Mouse (Mus musculus): Measurements from ENCODE around the gene Stxbp1. TPM values are rescaled to one million over a fixed set of nuclear protein-coding genes. Genes with fewer than 3 reads are reported as not detected.

The Stxbp1 gene
- polyA plus RNA-seq, 1 experiment from 2014 or later, result 28.7 TPM

DNA sequence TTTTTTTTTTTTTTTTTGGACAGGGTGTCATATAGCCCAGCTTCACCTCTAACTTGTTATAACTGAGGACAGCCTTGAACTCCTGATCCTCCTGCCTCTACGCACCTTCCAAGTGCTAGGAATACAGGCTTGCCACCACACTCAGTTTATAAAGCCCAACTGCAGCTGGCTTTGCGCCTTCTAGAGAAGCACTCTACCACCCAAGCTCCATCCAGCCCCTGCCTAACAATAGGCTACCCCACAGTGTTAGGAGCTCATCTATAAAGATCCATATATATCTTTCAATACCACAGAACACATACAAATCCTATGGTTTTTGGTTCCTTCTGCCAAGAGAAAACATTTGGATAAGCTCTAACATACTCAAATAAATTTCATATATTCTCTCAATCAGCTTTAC lies 30.5 kb downstream of the Stxbp1 start:
- Histone ChIP-seq H3K4me1 (ENCODE audit: control insufficient read depth in 2 of 2, insufficient read depth in 2 of 2, low read length in 2 of 2) (peaks cover 0 to 3% of the 10 kb centered on the region in 2 experiments; a peak in 1 of 4 replicates), H3K27ac (replicated peaks in 1 of 2; ENCODE audit: control insufficient read depth in 1 of 2, insufficient read depth in 1 of 2, low read depth in 2 of 2, low read length in 2 of 2) (no peak overlapping the region), H3K9ac (ENCODE audit: low read length) (no peak overlapping the region), H3K36me3 (ENCODE audit: control insufficient read depth, insufficient read depth, low read length) (peaks cover 62% of the 10 kb centered on the region), H3K4me2 (ENCODE audit: low read length) (no peak overlapping the region), H3K4me3 (ENCODE audit: control insufficient read depth in 1 of 2, insufficient read depth in 1 of 2, low read depth in 1 of 2, low read length in 2 of 2) (no peak overlapping the region), H3K27me3 (ENCODE audit: control insufficient read depth, insufficient read depth, low read length) (no peaks in the 10 kb centered on the region), H3K9me3 (ENCODE audit: control insufficient read depth, low read length) (no peaks in the 10 kb centered on the region)
- no peak for ATAC-seq (ENCODE audit: insufficient number of reproducible peaks, insufficient read depth, low FRiP score, low read depth)
- 93% methylated on average over 2 of the region's 2 CpGs for WGBS

DNA sequence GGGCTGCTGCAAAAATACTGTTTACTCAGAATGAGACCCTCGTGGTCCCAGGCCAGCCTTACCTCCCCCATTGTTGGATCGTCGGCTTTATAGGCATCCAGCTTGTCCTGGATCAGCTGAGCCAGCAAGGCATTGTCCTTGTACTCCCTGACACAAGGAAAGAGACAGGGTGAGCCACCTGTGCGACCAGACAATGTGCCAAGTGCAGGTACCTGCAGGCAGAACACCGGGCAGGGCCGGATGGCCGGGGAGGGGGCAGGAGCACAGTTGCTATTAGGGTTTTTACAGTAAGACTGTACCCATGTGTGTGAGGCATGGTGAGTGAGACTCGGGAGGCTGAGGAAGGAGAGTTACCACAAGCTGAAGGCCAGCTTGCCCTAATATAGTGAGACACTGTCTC lies 35.1 kb downstream of the Stxbp1 start:
- Histone ChIP-seq H3K27ac (replicated peaks in 1 of 2; ENCODE audit: control insufficient read depth in 1 of 2, insufficient read depth in 1 of 2, low read depth in 2 of 2, low read length in 2 of 2) (no peak overlapping the region), H3K27me3 (ENCODE audit: control insufficient read depth, insufficient read depth, low read length) (no peaks in the 10 kb centered on the region), H3K9me3 (ENCODE audit: control insufficient read depth, low read length) (no peaks in the 10 kb centered on the region), H3K36me3 (ENCODE audit: control insufficient read depth, insufficient read depth, low read length) (peaks cover 72% of the 10 kb centered on the region), H3K9ac (ENCODE audit: low read length) (no peak overlapping the region), H3K4me3 (ENCODE audit: control insufficient read depth in 1 of 2, insufficient read depth in 1 of 2, low read depth in 1 of 2, low read length in 2 of 2) (no peak overlapping the region), H3K4me2 (ENCODE audit: low read length) (no peak overlapping the region), H3K4me1 (ENCODE audit: control insufficient read depth in 2 of 2, insufficient read depth in 2 of 2, low read length in 2 of 2) (peaks cover 0 to under 1% of the 10 kb centered on the region in 2 experiments; a peak in 1 of 4 replicates)
- no peak for ATAC-seq (ENCODE audit: insufficient number of reproducible peaks, insufficient read depth, low FRiP score, low read depth)
- 92% methylated on average over 8 of the region's 8 CpGs for WGBS

DNA sequence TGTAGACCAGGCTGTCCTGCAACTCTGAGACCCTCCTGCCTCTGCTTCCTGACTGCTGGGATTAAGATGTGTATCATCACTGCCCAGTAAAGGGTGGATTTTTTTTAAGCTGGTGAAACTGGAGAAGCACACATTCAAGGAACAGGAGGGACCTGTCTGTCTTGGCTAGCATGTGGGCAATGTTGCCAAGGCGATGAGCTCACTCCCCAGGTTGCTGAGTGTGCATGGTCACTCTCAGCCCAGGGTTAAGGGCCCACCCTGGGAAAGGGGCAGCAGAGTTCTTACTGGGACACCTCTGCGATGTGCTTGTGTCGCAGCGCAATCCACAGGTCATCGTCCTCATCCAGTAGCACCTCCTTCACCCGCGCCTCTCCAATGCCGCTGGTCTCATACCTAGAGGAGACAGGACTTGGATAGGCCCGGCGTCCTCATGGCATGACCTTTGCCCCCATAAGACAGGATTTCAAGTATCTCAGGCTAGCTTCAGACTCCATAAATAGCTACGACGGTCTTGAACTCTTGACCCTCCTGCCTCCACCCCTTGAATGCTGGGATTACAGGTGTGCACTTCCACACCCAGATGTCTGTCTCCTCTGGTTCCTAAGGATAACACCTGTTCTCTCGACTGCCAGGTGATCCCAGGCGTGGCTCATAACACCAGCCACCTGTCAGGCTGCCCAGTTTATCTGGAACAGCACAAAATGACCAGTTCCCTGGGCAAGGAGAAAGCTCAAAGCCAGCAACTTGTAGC lies 38.1 kb downstream of the Stxbp1 start:
- Histone ChIP-seq H3K4me1 (ENCODE audit: control insufficient read depth in 2 of 2, insufficient read depth in 2 of 2, low read length in 2 of 2) (no peaks in the 10 kb centered on the region), H3K9me3 (ENCODE audit: control insufficient read depth, low read length) (no peaks in the 10 kb centered on the region), H3K4me3 (ENCODE audit: control insufficient read depth in 1 of 2, insufficient read depth in 1 of 2, low read depth in 1 of 2, low read length in 2 of 2) (no peak overlapping the region), H3K27ac (replicated peaks in 1 of 2; ENCODE audit: control insufficient read depth in 1 of 2, insufficient read depth in 1 of 2, low read depth in 2 of 2, low read length in 2 of 2) (no peak overlapping the region), H3K36me3 (ENCODE audit: control insufficient read depth, insufficient read depth, low read length) (peaks cover 81% of the 10 kb centered on the region), H3K9ac (ENCODE audit: low read length) (no peak overlapping the region), H3K27me3 (ENCODE audit: control insufficient read depth, insufficient read depth, low read length) (no peaks in the 10 kb centered on the region), H3K4me2 (ENCODE audit: low read length) (no peak overlapping the region)
- WGBS, result 87% methylated on average over 14 of the region's 14 CpGs
- ATAC-seq (ENCODE audit: insufficient number of reproducible peaks, insufficient read depth, low FRiP score, low read depth), result no peak

DNA sequence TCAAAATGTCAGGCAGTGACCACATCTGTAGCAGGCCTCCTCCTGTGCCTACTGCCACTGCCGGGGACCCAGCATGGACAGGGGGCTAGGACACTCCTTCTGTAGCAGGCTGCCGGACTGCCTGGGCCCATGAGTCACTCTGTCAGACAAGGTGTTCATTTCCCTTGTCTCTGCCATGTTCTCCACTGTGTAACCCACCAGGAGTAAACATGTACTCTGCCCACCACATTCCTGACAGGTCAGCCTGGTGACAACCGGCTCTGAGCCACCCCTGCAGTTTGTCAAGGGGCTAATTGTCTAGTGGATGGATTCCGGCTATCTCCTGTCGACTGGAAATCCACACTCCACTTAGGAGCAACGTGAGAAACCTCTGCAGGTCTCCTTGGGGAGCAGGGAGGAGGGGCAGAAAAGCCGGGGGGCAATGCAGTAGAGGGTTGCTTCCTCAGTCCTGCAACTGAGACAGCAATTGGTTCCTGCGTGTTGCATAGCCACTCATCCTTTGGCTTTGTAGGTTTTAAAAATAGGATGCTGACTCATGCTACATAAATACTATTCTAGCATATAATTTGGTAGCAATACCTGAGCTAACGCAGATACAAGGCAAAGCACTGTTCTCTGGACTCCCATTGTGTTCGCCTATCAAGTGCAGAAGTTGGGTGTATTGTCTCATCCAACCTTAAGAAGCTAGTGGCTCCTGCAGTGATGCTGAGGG lies 48.6 kb downstream of the Stxbp1 start:
- Histone ChIP-seq H3K9me3 (ENCODE audit: control insufficient read depth, low read length) (no peaks in the 10 kb centered on the region), H3K9ac (ENCODE audit: low read length) (no peak overlapping the region), H3K27ac (replicated peaks in 1 of 2; ENCODE audit: control insufficient read depth in 1 of 2, insufficient read depth in 1 of 2, low read depth in 2 of 2, low read length in 2 of 2) (peak overlapping the region; percentile 72 to 75), H3K4me2 (ENCODE audit: low read length) (no peak overlapping the region), H3K36me3 (ENCODE audit: control insufficient read depth, insufficient read depth, low read length) (peaks cover 85% of the 10 kb centered on the region), H3K27me3 (ENCODE audit: control insufficient read depth, insufficient read depth, low read length) (no peaks in the 10 kb centered on the region), H3K4me1 (ENCODE audit: control insufficient read depth in 2 of 2, insufficient read depth in 2 of 2, low read length in 2 of 2) (peaks cover 10 to 18% of the 10 kb centered on the region in 2 experiments), H3K4me3 (ENCODE audit: control insufficient read depth in 1 of 2, insufficient read depth in 1 of 2, low read depth in 1 of 2, low read length in 2 of 2) (no peak overlapping the region)
- ATAC-seq (ENCODE audit: insufficient number of reproducible peaks, insufficient read depth, low FRiP score, low read depth), result peak; percentile 40; the same call in 1 of the 2 replicates
- WGBS, result 24% methylated on average over 10 of the region's 10 CpGs

DNA sequence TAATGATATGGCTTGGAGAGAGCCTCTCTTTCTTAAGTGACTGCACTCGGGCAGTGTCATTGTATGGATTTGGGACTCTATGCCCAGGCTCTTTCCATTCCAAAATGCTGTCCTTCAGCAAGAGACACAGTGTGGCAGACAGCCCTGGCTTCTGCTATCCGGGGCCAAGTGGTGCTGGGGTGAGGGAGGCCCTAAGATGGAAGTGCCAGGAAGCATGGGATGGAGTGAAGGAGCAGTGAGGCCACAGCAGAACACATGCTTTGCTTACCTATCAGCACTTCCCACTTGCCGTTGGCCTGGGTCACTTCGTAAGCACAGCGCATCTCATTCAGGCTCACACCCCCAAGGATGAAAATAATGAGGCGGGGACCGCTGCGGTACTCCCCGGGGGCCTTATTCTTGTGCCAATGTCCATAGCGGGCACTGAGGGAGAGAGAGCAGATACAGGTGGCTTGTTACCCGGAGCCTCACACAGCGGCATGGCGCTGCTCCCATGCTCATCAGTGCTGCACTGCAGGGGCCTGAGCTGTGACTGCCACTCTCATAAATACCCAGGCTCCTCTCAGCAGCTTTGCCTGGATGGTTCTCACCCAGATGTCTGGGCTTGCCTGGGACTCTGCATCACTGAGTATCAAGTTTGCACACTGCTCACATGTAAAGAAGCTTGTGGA lies 51.2 kb downstream of the Stxbp1 start:
- Histone ChIP-seq H3K36me3 (ENCODE audit: control insufficient read depth, insufficient read depth, low read length) (peaks cover 64% of the 10 kb centered on the region), H3K4me3 (ENCODE audit: control insufficient read depth in 1 of 2, insufficient read depth in 1 of 2, low read depth in 1 of 2, low read length in 2 of 2) (no peak overlapping the region), H3K9me3 (ENCODE audit: control insufficient read depth, low read length) (no peaks in the 10 kb centered on the region), H3K27ac (replicated peaks in 1 of 2; ENCODE audit: control insufficient read depth in 1 of 2, insufficient read depth in 1 of 2, low read depth in 2 of 2, low read length in 2 of 2) (no peak overlapping the region), H3K4me1 (ENCODE audit: control insufficient read depth in 2 of 2, insufficient read depth in 2 of 2, low read length in 2 of 2) (peaks cover 13 to 26% of the 10 kb centered on the region in 2 experiments), H3K4me2 (ENCODE audit: low read length) (no peak overlapping the region), H3K27me3 (ENCODE audit: control insufficient read depth, insufficient read depth, low read length) (no peaks in the 10 kb centered on the region), H3K9ac (ENCODE audit: low read length) (no peak overlapping the region)
- no peak for ATAC-seq (ENCODE audit: insufficient number of reproducible peaks, insufficient read depth, low FRiP score, low read depth)
- 79% methylated on average over 13 of the region's 13 CpGs for WGBS

DNA sequence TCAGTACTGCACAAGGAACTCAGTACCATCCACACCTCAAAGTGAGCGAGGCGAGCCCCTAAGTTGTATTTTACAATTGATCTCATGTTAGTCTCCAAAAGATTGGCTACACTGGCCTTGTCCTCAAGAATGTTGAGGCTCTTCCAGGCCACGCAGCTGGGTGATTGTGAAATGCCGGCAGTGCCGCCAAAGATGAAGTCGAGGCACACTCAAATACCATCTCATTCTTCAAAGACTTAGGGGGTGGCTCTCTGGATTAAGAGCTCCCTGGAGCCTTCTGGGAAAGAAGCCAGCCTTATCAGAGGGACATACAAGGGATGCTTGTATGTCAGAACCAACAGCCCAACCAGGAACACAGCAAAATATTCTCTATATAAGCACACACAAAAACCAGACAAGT lies 55.7 kb downstream of the Stxbp1 start:
- H3K27me3 ChIP-seq (ENCODE audit: control insufficient read depth, insufficient read depth, low read length), result no peaks in the 10 kb centered on the region
- H3K9me3 ChIP-seq (ENCODE audit: control insufficient read depth, low read length), result no peaks in the 10 kb centered on the region
- H3K27ac ChIP-seq (replicated peaks in 1 of 2; ENCODE audit: control insufficient read depth in 1 of 2, insufficient read depth in 1 of 2, low read depth in 2 of 2, low read length in 2 of 2), result no peak overlapping the region
- H3K9ac ChIP-seq (ENCODE audit: low read length), result no peak overlapping the region
- H3K4me2 ChIP-seq (ENCODE audit: low read length), result no peak overlapping the region
- 0 out of 4 replicates have a peak, but pooled peaks cover 3 to 7% of the 10 kb centered on the region in 2 experiments for H3K4me1 ChIP-seq (ENCODE audit: control insufficient read depth in 2 of 2, insufficient read depth in 2 of 2, low read length in 2 of 2)
- H3K36me3 ChIP-seq (ENCODE audit: control insufficient read depth, insufficient read depth, low read length), result peaks cover 29% of the 10 kb centered on the region
- no peak overlapping the region for H3K4me3 ChIP-seq (ENCODE audit: control insufficient read depth in 1 of 2, insufficient read depth in 1 of 2, low read depth in 1 of 2, low read length in 2 of 2)
- 54% methylated on average over 6 of the region's 6 CpGs for WGBS
- 0 out of 2 replicates have a peak, but pooled peaks have one; percentile 14 for ATAC-seq (ENCODE audit: insufficient number of reproducible peaks, insufficient read depth, low FRiP score, low read depth)

DNA sequence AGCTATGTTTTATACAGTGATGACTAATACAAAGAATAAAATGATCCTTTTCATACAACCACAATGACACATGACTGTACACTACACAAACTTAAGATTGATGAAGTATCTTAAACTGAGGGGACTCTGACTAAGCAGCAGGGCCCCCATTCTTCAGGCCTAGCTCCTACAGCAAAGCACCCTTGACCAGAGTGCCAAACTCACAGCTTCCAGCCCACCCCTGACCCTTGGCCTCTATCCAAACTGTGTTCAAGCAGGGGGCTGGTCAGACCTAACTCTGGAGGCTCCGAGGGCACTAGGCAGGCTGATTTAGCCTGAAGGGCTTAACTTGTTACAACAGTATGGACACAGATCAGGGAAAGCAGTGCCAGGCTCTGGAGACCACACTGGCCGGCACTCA lies 58.5 kb downstream of the Stxbp1 start:
- H3K9ac ChIP-seq (ENCODE audit: low read length), result no peak overlapping the region

More for the DNA sequence above, 58.5 kb downstream of the Stxbp1 start:
- H3K36me3 ChIP-seq (ENCODE audit: control insufficient read depth, insufficient read depth, low read length), result peaks cover 9% of the 10 kb centered on the region
- ATAC-seq (ENCODE audit: insufficient number of reproducible peaks, insufficient read depth, low FRiP score, low read depth), result no peak
- no peak overlapping the region for H3K4me2 ChIP-seq (ENCODE audit: low read length)
- H3K27me3 ChIP-seq (ENCODE audit: control insufficient read depth, insufficient read depth, low read length), result no peaks in the 10 kb centered on the region
- H3K4me1 ChIP-seq (ENCODE audit: control insufficient read depth in 2 of 2, insufficient read depth in 2 of 2, low read length in 2 of 2), result peaks cover 6 to 11% of the 10 kb centered on the region in 2 experiments; a peak in 3 of 4 replicates
- H3K4me3 ChIP-seq (ENCODE audit: control insufficient read depth in 1 of 2, insufficient read depth in 1 of 2, low read depth in 1 of 2, low read length in 2 of 2), result no peak overlapping the region
- WGBS, result 30% methylated on average over 2 of the region's 2 CpGs
- no peak overlapping the region for H3K27ac ChIP-seq (replicated peaks in 1 of 2; ENCODE audit: control insufficient read depth in 1 of 2, insufficient read depth in 1 of 2, low read depth in 2 of 2, low read length in 2 of 2)
- H3K9me3 ChIP-seq (ENCODE audit: control insufficient read depth, low read length), result no peaks in the 10 kb centered on the region

Data from heart, embryonic 14.5 days (tissue).